Mouse (Mus musculus) ES-Bruce4 (cell line): ENCODE data around the gene Cog4.

Source experiments
- EP300 ChIP-seq: IDR thresholded peaks from 2 replicates; pipeline ENCODE4 v1.6.1; 2011; ENCODE audit warnings: low read depth, low read length; ENCODE audit not compliant: insufficient read depth
- POLR2A ChIP-seq: IDR thresholded peaks from one replicate; pipeline ENCODE4 v1.8.1; 2011; ENCODE audit warnings: low read length; ENCODE audit not compliant: insufficient read depth

- no peak for TF ChIP-seq POLR2A
- TF ChIP-seq EP300, result no peak
Measured at GRCm38 (mm10) chr8:110920032-110920772, 73.8 kb downstream of the Cog4 start.
